9 mouse cellular contexts compared by ENCODE assay signal in the genomic region with DNA sequence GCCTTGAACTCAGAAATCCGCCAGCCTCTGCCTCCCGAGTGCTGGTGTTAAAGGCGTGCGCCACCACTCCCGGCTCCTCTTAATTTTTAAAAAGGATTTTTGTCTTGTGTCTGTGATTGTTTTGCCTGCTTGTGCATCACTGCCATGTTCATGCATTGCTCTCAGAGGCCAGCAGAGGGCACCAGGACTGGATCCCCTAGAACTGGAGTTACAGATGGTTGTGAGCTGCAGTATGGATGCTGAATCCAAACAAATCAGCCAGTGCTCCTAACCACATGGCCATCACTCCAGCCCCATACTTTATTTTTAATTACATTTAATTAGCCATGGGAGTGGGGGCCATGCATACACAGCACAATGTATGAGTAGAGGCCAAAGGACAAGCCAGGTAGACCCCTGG. TPM values are rescaled to one million over a fixed set of nuclear protein-coding genes. Genes with fewer than 3 reads are reported as not detected.
A peak's percentile ranks its signal among the peaks of the same experiment; 100 is the strongest.
DNase-seq lines count a peak whose midpoint lies in the region; ATAC-seq and TF ChIP-seq lines count a peak whose summit lies in the region.
"Had no signal": no experiment of that assay in that cellular context is flagged by ENCODE, and none has a peak within 500 bp of the region (broad histone marks: within the 10 kb centered on the region; RNA-seq: fewer than 3 reads in every experiment).

No protein-coding gene starts in this region.

- no peaks in the 10 kb centered on the region for H3K36me3 ChIP-seq in intestine, embryonic 14.5 days (ENCODE audit: control insufficient read depth, insufficient read depth, low read length)
- H3K36me3 ChIP-seq in intestine, embryonic 15.5 days = no peaks in the 10 kb centered on the region
- H3K36me3 ChIP-seq in midbrain, postnatal 0 days (ENCODE audit: insufficient read depth, low read length) = no peaks in the 10 kb centered on the region
- H3K36me3 ChIP-seq: lung, embryonic 15.5 days had no signal

- no peaks in the 10 kb centered on the region for H3K4me1 ChIP-seq in intestine, embryonic 14.5 days (replicated peaks; ENCODE audit: control insufficient read depth, insufficient read depth, low read length)
- H3K4me1 ChIP-seq in intestine, embryonic 15.5 days (replicated peaks) = no peaks in the 10 kb centered on the region
- H3K4me1 ChIP-seq in midbrain, postnatal 0 days (ENCODE audit: insufficient read depth, low read length) = no peaks in the 10 kb centered on the region
- H3K4me1 ChIP-seq: lung, embryonic 15.5 days had no signal

- no peak overlapping the region for H3K9ac ChIP-seq in intestine, embryonic 14.5 days (ENCODE audit: low read length)
- H3K9ac ChIP-seq in intestine, embryonic 15.5 days = no peak overlapping the region
- H3K9ac ChIP-seq in midbrain, postnatal 0 days (replicated peaks; ENCODE audit: low read length, poor library complexity, severe bottlenecking) = no peak overlapping the region
- H3K9ac ChIP-seq: lung, embryonic 15.5 days had no signal

- no peak for ATAC-seq in intestine, embryonic 14.5 days (replicated peaks; ENCODE audit: low FRiP score, low TSS enrichment, low read depth)
- ATAC-seq in intestine, embryonic 15.5 days = no peak
- ATAC-seq in midbrain, postnatal 0 days (ENCODE audit: low FRiP score) = no peak

- no peak overlapping the region for H3K4me3 ChIP-seq in intestine, embryonic 14.5 days (ENCODE audit: low read depth, low read length)
- no peak overlapping the region for H3K4me3 ChIP-seq in intestine, embryonic 15.5 days (replicated peaks)
- no peak overlapping the region for H3K4me3 ChIP-seq in midbrain, postnatal 0 days (ENCODE audit: low read depth, low read length)
- H3K4me3 ChIP-seq: lung, embryonic 15.5 days had no signal

- peak; percentile 72 for DNase-seq in intestine, embryonic 14.5 days (ENCODE audit: low spot score)
- DNase-seq in ES-CJ7 (ENCODE audit: low read depth, low spot score) = peak; percentile 69
- peak; percentile 62 for DNase-seq in adrenal gland, postnatal 25 days
- DNase-seq in gastrocnemius, postnatal 10 days = peak; percentile 53
- DNase-seq in left cerebral cortex, adult 18-20 months (ENCODE audit: low spot score in 2 of 2) = peak; percentile 54 to 61
- DNase-seq in midbrain, postnatal 0 days (ENCODE audit: low spot score) = peak; percentile 66
- DNase-seq in yolk sac, embryonic 10.5 days (ENCODE audit: low spot score) = no peak

- no peak overlapping the region for H3K27ac ChIP-seq in intestine, embryonic 14.5 days (ENCODE audit: low read depth)
- no peak overlapping the region for H3K27ac ChIP-seq in intestine, embryonic 15.5 days
- no peak overlapping the region for H3K27ac ChIP-seq in midbrain, postnatal 0 days (ENCODE audit: low read depth, low read length)
- H3K27ac ChIP-seq: lung, embryonic 15.5 days had no signal

- H3K4me2 ChIP-seq in intestine, embryonic 14.5 days (ENCODE audit: low read length) = no peak overlapping the region
- H3K4me2 ChIP-seq in intestine, embryonic 15.5 days (replicated peaks) = no peak overlapping the region
- no peak overlapping the region for H3K4me2 ChIP-seq in midbrain, postnatal 0 days (ENCODE audit: low read depth, low read length, poor library complexity, severe bottlenecking)
- H3K4me2 ChIP-seq: lung, embryonic 15.5 days had no signal

- H3K27me3 ChIP-seq in intestine, embryonic 14.5 days (replicated peaks; ENCODE audit: control insufficient read depth, insufficient read depth, low read length) = no peaks in the 10 kb centered on the region
- H3K27me3 ChIP-seq in intestine, embryonic 15.5 days (replicated peaks) = no peaks in the 10 kb centered on the region
- no peaks in the 10 kb centered on the region for H3K27me3 ChIP-seq in midbrain, postnatal 0 days (ENCODE audit: insufficient read depth, low read length)
- H3K27me3 ChIP-seq: lung, embryonic 15.5 days had no signal

- no peaks in the 10 kb centered on the region for H3K9me3 ChIP-seq in intestine, embryonic 14.5 days (ENCODE audit: control insufficient read depth, low read length)
- no peaks in the 10 kb centered on the region for H3K9me3 ChIP-seq in intestine, embryonic 15.5 days
- no peaks in the 10 kb centered on the region for H3K9me3 ChIP-seq in midbrain, postnatal 0 days (ENCODE audit: low read length)
- H3K9me3 ChIP-seq: lung, embryonic 15.5 days had no signal

- 62% methylated on average over 5 of the region's 5 CpGs for WGBS in intestine, embryonic 14.5 days
- WGBS in intestine, embryonic 15.5 days = 64% methylated on average over 5 of the region's 5 CpGs
- WGBS in midbrain, postnatal 0 days = 60% methylated on average over 4 of the region's 5 CpGs

- peak; percentile 82 for TF ChIP-seq CTCF in midbrain, postnatal 0 days (IDR thresholded peaks at IDR 0.05)

RNA-seq across cellular contexts. Expression of a gene that starts 6.4 kb away (rescaled TPM):
- polyA plus RNA-seq in intestine, embryonic 14.5 days (2014; fragmentation: Nextera tagmentation; extraction: Ambion mirVana) = not detected in 2 replicates
- polyA plus RNA-seq in intestine, embryonic 15.5 days (2015; fragmentation: Nextera tagmentation; extraction: Ambion mirVana) = not detected in 2 replicates
- total RNA-seq in adrenal gland, postnatal 25 days (2021) = not detected in 2 replicates
- under 1 TPM; 0.21 to 0.38 TPM for total RNA-seq in gastrocnemius, postnatal 10 days (2021)
- not detected for total RNA-seq in left cerebral cortex, adult 18-20 months (2021)
- not detected in 2 replicates for total RNA-seq in midbrain, postnatal 0 days (2014; rRNA removed)
- polyA plus RNA-seq in midbrain, postnatal 0 days (2015; fragmentation: Nextera tagmentation; extraction: Ambion mirVana) = not detected in 2 replicates

RNA-seq across cellular contexts. Expression of a gene that starts 12.7 kb away (rescaled TPM):
- 20.1 and 22.2 TPM in 2 replicates for polyA plus RNA-seq in intestine, embryonic 14.5 days (2014; fragmentation: Nextera tagmentation; extraction: Ambion mirVana)
- 11.2 and 11.7 TPM in 2 replicates for polyA plus RNA-seq in intestine, embryonic 15.5 days (2015; fragmentation: Nextera tagmentation; extraction: Ambion mirVana)
- total RNA-seq in adrenal gland, postnatal 25 days (2021) = 22.2 and 23.9 TPM in 2 replicates
- total RNA-seq in gastrocnemius, postnatal 10 days (2021) = 10 to 100 TPM; 45.1 to 56.7 TPM
- 10 to 100 TPM; 22.2 to 29.9 TPM for total RNA-seq in left cerebral cortex, adult 18-20 months (2021)
- 12.8 and 14.5 TPM in 2 replicates for total RNA-seq in midbrain, postnatal 0 days (2014; rRNA removed)
- polyA plus RNA-seq in midbrain, postnatal 0 days (2015; fragmentation: Nextera tagmentation; extraction: Ambion mirVana) = 3.4 and 3.9 TPM in 2 replicates

RNA-seq across cellular contexts. Expression of a gene that starts 13.4 kb away (rescaled TPM):
- polyA plus RNA-seq in intestine, embryonic 14.5 days (2014; fragmentation: Nextera tagmentation; extraction: Ambion mirVana) = 56.2 and 67.8 TPM in 2 replicates
- polyA plus RNA-seq in intestine, embryonic 15.5 days (2015; fragmentation: Nextera tagmentation; extraction: Ambion mirVana) = 37.3 and 42.1 TPM in 2 replicates
- total RNA-seq in adrenal gland, postnatal 25 days (2021) = 39.4 and 40.8 TPM in 2 replicates
- total RNA-seq in gastrocnemius, postnatal 10 days (2021) = 10 to 100 TPM; 25.5 to 27.9 TPM
- total RNA-seq in left cerebral cortex, adult 18-20 months (2021) = 10 to 100 TPM; 51.7 to 53.7 TPM
- total RNA-seq in midbrain, postnatal 0 days (2014; rRNA removed) = 35.6 and 45.3 TPM in 2 replicates
- 56.0 and 66.4 TPM in 2 replicates for polyA plus RNA-seq in midbrain, postnatal 0 days (2015; fragmentation: Nextera tagmentation; extraction: Ambion mirVana)

RNA-seq across cellular contexts. Expression of a gene that starts 13.6 kb away (rescaled TPM):
- 4.7 and 5.4 TPM in 2 replicates for polyA plus RNA-seq in intestine, embryonic 14.5 days (2014; fragmentation: Nextera tagmentation; extraction: Ambion mirVana)
- polyA plus RNA-seq in intestine, embryonic 15.5 days (2015; fragmentation: Nextera tagmentation; extraction: Ambion mirVana) = 5.3 and 5.5 TPM in 2 replicates
- total RNA-seq in adrenal gland, postnatal 25 days (2021) = 3.4 and 4.5 TPM in 2 replicates
- 1 to 10 TPM; 3.5 to 3.7 TPM for total RNA-seq in gastrocnemius, postnatal 10 days (2021)
- total RNA-seq in left cerebral cortex, adult 18-20 months (2021) = 1 to 10 TPM; 4.5 TPM
- total RNA-seq in midbrain, postnatal 0 days (2014; rRNA removed) = 5.8 and 7.3 TPM in 2 replicates
- polyA plus RNA-seq in midbrain, postnatal 0 days (2015; fragmentation: Nextera tagmentation; extraction: Ambion mirVana) = 4.1 and 4.5 TPM in 2 replicates

RNA-seq across cellular contexts. Expression of a gene that starts 15.0 kb away (rescaled TPM):
- not detected in 2 replicates for polyA plus RNA-seq in intestine, embryonic 14.5 days (2014; fragmentation: Nextera tagmentation; extraction: Ambion mirVana)
- polyA plus RNA-seq in intestine, embryonic 15.5 days (2015; fragmentation: Nextera tagmentation; extraction: Ambion mirVana) = 2.0 TPM in 1 of 2 replicates, not detected in the other
- total RNA-seq in adrenal gland, postnatal 25 days (2021) = not detected in 2 replicates
- total RNA-seq in gastrocnemius, postnatal 10 days (2021) = not detected
- not detected for total RNA-seq in left cerebral cortex, adult 18-20 months (2021)
- not detected in 2 replicates for total RNA-seq in midbrain, postnatal 0 days (2014; rRNA removed)
- not detected in 2 replicates for polyA plus RNA-seq in midbrain, postnatal 0 days (2015; fragmentation: Nextera tagmentation; extraction: Ambion mirVana)
- polyA plus RNA-seq: lung, embryonic 15.5 days had no signal
